Mouse (Mus musculus): ENCODE measurements around the gene Sox30.
A peak's percentile ranks its signal among the peaks of the same experiment; 100 is the strongest.

Sox30 gene

DNA sequence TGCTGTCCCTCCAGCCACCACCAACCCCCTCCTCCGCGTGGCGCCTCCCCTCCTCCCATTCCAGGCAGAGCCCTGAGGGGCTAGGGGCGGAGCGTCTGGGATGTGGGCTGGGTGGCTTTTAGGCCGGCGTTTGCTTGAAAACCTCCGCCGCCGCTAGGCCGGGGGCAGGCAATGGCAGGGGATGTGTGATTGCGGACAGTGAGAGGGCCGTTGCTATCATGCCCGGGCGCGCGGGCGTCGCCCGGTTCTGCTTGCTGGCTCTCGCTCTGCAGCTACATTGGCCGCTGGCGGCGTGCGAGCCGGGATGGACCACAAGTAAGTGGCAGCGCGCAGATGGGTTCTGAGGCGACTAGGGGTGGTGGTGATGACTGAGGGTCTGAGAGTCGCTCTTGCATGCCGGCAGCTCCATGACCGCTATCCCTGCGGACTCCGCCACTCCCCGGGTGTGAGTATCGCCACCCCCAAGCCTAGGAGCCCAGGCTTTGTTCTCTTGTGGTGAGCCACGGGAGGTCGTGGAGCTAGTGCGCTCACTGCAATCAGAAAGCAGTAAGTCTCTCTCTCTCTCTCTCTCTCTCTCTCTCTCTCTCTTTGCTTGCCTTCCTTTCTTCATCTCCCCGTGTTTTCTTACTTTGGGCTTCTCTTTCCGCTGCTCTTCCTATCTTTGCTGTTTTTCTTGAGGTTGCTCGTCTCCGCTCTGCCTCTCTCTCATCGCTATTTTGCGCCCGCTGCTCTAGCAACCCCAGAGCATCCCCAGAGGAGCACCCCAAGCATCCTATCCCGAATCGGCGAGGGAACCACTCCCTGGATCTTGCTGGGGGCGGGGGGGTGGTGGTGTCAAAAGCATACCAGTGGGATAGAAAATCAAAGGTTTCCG lies 76.0 kb downstream of the Sox30 start, which contains the start of gene Adam19:
TSS of gene Adam19 (plus strand) at position 97 of the 874 bp plus-strand sequence.
- DNase-seq (ENCODE audit: low read depth, low spot score): peak; percentile 66

DNA sequence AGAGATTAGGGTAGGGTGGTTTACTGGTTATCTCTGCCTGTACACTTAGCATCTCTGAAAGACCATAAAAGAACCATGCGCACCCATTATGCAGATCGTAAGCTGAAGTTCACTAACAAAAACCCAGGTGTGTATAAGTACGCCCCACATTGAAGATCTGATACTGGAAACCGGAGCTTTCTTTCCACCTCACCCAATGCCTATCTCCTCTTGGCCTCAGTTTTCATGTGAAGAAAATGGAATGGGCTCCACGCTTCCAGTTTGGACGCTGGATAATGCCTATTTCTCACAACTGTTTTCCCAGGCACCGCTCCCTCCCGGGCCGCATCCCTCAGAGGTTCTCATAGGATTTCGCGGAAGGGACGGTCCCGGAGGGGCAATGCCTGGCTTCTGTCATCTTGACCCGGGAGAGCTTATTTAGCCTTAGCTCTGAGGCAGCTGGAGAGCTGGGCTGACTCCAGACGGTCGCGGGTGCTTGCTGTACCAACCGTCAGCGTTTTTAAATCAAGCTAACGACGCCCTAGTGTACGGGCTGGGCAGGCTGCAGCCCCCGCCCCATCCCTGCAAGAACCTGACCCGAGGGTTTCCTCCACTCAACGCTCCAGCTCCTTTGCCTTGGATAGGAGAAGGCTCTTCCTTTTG lies 76.8 kb downstream of the Sox30 start:
- peak; percentile 47 for DNase-seq (ENCODE audit: low read depth, low spot score)

DNA sequence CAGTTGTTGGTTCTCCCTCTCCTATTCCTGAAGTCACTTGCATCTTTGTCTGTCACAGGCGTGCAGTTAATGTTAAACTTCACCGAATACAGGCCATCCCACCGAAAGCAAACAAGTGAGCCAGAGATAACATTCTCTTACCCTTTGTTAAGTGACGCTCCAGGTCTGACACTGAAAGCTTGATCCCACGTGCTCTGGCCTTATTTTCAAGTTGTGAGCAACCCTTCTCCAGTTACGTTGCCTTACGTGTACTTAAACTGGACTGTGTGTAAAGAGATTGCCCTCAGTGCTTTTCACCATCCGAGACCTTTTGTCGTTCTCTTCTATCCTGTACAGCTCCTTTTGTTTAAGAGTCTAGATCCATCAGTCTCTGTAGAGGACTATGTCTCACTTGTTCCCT lies 77.9 kb downstream of the Sox30 start:
- DNase-seq (ENCODE audit: low read depth, low spot score): peak; percentile 39

DNA sequence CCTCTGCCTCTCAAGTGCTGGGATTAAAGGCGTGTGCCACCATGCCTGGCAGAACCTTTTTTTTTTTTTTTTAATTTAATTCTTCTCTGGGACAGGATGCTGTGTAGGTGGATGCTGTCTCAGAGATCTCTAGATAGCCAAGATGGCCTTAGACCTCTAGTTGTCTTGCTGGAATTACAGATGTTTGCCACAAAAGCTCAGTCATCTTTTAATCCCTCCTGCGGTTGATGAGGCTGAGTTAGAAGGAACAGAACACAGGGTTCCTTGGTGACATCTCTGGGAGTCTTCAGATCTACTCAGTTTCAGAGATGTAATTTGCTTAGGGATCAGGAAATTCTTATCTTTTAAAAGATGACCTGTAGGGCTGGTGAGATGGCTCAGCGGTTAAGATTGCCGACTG lies 78.8 kb downstream of the Sox30 start:
- peak; percentile 46 for DNase-seq (ENCODE audit: low read depth, low spot score)

DNA sequence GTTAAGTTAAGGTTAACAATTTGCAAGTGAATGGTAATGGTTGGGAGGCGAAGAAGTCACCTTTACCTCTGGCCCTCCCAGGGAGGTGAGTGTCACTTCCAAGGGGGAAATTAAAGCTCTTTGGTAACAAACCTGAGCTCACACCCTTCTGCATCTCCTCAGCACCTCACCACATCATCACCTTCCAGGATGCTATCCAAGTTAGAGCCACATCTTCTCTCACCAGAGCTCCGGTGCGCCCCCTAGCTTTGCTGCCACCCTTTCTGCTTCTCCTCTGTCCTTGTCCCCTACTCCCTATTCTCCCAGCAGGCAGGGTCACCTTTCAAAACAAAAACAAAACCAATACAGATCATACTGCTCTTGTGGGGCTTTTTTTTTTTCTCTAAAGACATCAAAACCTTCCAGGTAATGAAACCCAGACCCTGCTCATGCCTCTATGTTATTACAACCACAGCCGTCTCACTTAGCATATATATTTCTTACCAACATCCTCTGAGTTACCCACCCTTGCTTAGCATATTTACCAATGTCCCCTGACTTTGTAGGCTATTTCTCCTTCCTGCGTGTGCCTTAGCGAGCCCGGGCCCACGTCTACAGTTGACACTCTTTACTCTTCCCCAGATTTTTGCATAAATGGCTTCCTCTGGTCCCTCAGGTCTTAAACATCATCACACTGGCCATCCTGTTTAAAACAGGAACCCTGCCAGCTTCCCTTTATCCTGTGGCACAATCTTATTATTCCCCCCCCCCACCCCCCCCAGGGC lies 80.0 kb downstream of the Sox30 start:
- DNase-seq (ENCODE audit: low read depth, low spot score): peak; percentile 66

DNA sequence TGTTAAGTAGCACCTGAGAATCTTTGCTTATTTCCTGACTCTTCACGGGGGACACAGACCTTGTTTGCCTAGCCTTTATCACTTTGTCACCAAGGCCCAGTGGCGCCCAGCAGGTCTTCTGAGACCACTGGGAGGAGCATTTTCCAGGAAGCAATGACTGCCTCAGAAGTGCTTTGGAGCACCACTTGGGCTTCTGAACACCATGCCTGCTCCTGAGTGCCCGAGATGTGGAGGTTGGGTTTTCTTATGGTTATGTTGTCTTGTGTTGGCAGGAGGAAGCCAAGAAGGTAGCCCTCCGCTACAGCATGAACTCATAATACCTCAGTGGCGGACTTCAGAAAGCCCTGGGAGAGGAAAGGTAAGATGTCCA lies 80.5 kb downstream of the Sox30 start:
- no peak for DNase-seq (ENCODE audit: low read depth, low spot score)

DNA sequence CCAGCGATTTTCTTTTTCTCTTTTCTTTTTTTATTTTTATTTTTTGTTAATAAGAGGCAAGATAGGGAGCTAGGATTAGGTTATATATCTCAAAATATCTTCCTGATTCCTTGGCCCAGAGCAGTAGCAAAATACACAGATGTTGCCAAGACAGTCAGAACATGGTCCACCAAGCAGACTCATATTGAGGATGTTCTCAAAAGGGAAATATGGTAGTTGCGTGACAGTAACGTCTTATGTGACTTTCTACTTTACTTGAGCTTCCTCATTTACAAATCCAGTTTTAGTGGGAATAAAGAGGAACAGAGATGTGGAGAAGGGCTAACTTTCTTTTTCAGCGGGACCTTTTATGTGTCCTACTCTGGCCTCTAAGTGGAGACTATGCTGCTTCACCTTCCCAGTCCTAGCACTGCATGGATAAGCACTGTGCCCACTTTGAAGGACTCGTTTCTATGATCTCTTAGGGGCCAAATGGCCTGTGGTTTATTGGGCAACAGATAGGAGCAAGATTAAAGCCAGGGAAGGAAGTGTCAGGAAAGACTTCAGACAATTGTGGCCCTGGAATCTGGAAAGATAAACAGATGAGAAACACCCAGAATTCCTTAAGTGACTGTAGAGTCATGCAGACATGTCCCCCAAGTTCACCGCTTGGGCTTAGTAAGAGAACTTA lies 81.8 kb downstream of the Sox30 start:
- DNase-seq (ENCODE audit: low read depth, low spot score): no peak

DNA sequence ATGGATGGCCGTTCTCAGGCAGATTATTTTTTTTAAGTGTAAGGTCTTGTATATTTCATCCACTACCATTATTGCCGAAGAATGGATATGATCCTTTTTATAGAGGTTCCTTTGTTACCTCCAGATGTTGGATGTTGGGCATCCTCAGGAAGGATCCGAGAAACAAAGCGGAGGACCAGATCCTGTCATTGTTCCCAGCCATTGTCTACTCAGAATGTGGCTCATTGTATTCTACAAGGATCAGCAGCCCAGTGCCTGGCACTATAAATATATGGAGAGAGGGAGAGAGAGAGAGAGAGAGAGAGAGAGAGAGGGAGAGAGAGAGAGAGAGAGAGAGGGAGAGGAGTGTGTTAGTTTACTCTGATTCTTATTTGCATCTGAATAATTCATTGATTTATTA lies 82.5 kb downstream of the Sox30 start:
- no peak for DNase-seq (ENCODE audit: low read depth, low spot score)

DNA sequence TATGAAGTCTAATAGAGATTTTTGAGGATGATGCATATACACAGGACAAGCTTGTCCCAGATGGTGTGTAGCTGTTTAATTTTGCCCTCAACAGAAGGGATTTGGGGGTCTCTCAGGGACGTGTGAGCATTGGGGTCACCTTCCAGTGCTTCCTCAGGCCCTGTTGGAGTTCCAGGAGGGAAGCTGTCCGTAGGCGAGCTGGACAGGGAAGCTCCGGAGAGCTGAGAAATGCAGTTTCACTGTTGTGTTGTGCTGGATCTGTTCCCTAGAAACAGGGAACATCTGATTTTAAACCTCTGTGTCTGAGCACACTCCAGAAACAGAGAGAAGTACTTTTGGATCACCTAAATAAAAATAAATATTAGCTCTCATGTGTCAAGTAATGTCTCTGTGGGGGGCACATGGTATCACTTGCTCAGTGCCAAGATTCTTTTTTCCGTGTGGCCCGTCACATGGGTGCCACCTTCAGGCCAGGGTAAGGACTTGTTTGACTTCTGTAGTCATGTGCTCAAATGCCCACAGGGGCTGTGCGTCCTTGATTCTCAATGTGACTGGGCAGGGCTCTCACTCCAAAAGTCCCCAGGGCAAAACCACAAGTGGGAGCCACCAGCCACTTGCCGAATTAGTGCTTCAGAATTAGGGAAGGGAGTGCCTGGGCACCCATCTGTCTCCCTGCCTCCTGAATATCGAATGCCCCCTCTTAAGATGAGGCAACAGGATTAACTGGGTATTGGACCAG lies 83.1 kb downstream of the Sox30 start:
- peak; percentile 60 for DNase-seq (ENCODE audit: low read depth, low spot score)

DNA sequence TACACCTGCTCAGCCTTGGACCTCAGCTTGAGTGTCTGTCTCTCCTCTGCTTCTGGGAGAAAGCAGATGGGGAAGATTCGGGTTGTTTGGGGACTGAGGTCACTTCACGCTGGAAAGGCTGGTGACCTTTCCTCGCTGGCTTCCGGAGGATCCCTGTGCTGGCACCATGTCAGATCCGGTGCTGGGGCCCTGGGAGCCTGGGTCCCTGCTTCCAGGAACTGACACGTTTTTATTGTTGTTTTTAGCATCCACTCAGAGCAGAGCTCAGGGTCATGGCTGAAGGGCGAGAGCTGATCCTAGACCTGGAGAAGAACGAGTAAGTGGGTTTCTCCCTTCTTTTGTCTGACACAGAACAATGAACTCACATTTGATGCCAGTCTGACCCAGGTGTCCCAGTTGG lies 84.7 kb downstream of the Sox30 start:
- DNase-seq (ENCODE audit: low read depth, low spot score): no peak

DNA sequence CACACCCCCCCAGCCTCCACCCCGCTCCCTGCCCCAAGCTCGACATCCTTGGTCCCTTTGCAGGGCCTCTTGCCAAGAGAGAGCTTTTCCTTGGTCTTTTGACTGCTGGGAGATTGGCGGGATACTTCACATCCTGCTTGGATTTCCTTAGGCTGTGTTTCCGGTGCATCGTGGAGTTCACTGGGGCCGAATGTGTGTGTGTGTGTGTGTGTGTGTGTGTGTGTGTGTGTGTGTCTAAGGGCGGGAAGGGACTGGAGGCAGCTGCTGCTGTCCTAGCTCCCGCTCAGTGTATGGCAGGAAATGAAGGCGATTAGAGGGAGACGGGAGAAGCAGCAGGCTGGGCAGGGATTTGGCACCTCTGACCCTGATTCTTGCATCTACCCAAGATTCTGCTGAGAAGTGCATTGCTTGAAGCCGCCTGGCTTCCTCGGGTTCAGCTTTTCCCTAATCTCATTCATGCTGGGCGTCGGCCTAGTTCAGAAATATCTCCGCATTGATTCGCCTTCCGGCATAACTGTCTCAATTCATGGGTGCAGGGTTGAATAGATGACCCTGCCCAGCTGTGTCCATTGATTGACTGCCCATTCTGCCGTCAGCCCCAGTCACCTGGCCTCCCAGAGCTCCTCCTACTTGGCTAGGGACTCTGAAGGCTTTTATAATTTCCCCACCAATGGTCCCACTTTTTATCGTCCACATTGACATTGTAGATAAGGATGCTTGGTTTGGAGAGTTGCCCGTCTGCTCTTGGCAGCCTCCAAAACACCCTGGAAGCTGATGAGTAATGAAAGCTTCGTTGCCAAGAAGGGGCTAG lies 85.3 kb downstream of the Sox30 start:
- no peak for DNase-seq (ENCODE audit: low read depth, low spot score)

All from CD4-positive, CD25-positive, alpha-beta regulatory T cell, adult 2 months (primary cell).